Mouse (Mus musculus): Measurements from ENCODE around the gene Slc4a3.

DNA sequence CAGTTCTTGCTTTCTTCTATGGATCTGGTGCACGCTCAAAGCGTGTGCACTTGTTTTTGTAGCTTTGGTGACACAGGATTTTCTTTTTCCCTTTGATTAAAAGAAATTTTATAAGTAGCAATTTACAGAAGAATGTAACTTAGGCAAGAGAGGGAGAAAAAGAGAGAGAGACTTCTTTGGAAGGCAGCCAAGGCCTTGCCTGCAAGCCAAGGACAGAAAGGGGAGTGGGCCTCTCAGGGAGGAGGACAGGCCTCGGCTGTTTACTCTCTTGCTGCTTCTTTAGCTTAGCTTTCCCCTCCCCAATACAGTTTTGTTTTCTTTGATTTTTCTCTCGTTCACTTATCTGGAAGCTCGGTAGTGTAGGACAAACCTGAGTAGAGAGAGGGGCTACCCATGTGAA, 26.5 kb upstream of the Slc4a3 start:
- TF ChIP-seq CTCF (IDR thresholded peaks at IDR 0.05; ENCODE audit: control insufficient read depth, insufficient read depth, insufficient replicate concordance, low read depth, low read length) (no peak), POLR2A (IDR thresholded peaks at IDR 0.05; ENCODE audit: control insufficient read depth, low read depth, low read length) (no peak)
